In the genomic region with DNA sequence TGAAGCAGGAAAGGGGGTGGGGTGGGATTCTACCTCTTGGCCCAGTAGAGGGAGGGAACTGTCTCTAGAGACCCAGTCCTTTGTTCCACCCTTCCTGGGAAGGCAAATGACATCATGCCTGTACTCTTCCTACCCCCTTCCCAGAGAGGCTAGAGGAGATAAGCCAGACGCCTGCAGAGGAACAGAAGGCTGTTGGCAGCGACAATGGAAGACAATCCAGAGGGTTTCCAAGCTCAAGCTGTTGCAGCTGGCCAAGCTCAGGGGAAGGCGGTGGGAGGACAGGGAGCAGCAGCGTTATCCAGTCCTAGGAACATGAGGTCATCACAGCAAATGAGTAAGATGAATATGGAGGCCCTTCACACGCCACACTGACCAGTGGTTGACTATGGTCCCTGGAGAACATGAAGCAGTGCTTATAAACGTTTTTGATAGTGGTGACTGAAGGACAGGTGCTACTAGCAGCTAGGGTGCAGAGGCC, we compare ENCODE assay signal across 8 mouse cellular contexts.
DNase-seq lines count a peak whose midpoint lies in the region; ATAC-seq and TF ChIP-seq lines count a peak whose summit lies in the region.

No protein-coding gene starts in this region.

- in situ Hi-C loops in Patski (cut with MboI; ENCODE audit: low pct_unique_long_range_greater_than_20kb): no loop called here

- 0 out of 2 replicates have a peak overlapping the region, but pooled peaks have one; percentile 8 for H3K27ac ChIP-seq in hindbrain, embryonic 12.5 days

- POLR2A ChIA-PET in Patski (lab: Charles Lee): no interaction called here

- CTCF ChIA-PET in Patski (lab: Charles Lee): interaction anchor here (0.7 to 1.5 kb wide), 3 partner anchors 10 to 35 kb away, joined by 3 to 4 read pairs (median 3); no protein-coding TSS in a partner anchor

- no peak for TF ChIP-seq CTCF in Patski (IDR thresholded peaks at IDR 0.05)

- 37% methylated on average over 6 of the region's 6 CpGs for WGBS in hindbrain, embryonic 12.5 days

- H3K4me2 ChIP-seq in hindbrain, embryonic 12.5 days (replicated peaks): no peak overlapping the region

- H3K27me3 ChIP-seq in Patski: no peaks in the 10 kb centered on the region
- H3K27me3 ChIP-seq in hindbrain, embryonic 12.5 days: no peaks in the 10 kb centered on the region

- peak; percentile 22 for ATAC-seq in Patski
- ATAC-seq in hindbrain, embryonic 12.5 days (ENCODE audit: low FRiP score): peak; percentile 55

- no peak overlapping the region for H3K4me3 ChIP-seq in hindbrain, embryonic 12.5 days

- peaks cover 8% of the 10 kb centered on the region for H3K4me1 ChIP-seq in hindbrain, embryonic 12.5 days

- no peak overlapping the region for H3K9ac ChIP-seq in hindbrain, embryonic 12.5 days

- no peaks in the 10 kb centered on the region for H3K9me3 ChIP-seq in hindbrain, embryonic 12.5 days (replicated peaks)

- H3K36me3 ChIP-seq in hindbrain, embryonic 12.5 days: peaks cover 9% of the 10 kb centered on the region; the same call in 1 of the 2 replicates

- DNase-seq in Patski (ENCODE audit: low read depth, low spot score): no peak
- peak; percentile 77 for DNase-seq in cerebellum, adult 8-10 months
- peak; percentile 30 to 45 for DNase-seq in frontal cortex, postnatal 36 days (ENCODE audit: low spot score in 2 of 2)
- DNase-seq in layer of hippocampus, postnatal 10 days (ENCODE audit: low spot score in 2 of 2): peak; percentile 42 to 53
- DNase-seq in lung, postnatal 25 days (ENCODE audit: low spot score): peak; percentile 92
- peak; percentile 89 for DNase-seq in skeletal muscle tissue, adult 2 months (ENCODE audit: low read depth, low spot score)
- DNase-seq in spleen, postnatal 36 days (ENCODE audit: low spot score in 2 of 2): no peak

Comparison
In these comparisons a context has a peak if more than half of its experiments do, and no peak if none do; other contexts are left out.
1. DNase-seq: peak in cerebellum, adult 8-10 months (single experiment), frontal cortex, postnatal 36 days (2 of 2), layer of hippocampus, postnatal 10 days (2 of 2), lung, postnatal 25 days (single experiment) and skeletal muscle tissue, adult 2 months (single experiment); none in Patski (single experiment) and spleen, postnatal 36 days (0 of 2).